Mouse (Mus musculus) CH12.LX (cell line): ENCODE data around the gene Btbd9.

Experiments used
- CTCF ChIP-seq, 2 experiments: IDR thresholded peaks in 1 of 2; conservative IDR thresholded peaks in 1 of 2; 2 replicates each; pipeline ENCODE4 v1.5.1; 2011 to 2012; ENCODE audit warnings: low read depth in 2 of 2, low read length in 2 of 2, improper control_type of control experiment in 1 of 2, inconsistent platforms in 1 of 2, mild to moderate bottlenecking in 1 of 2, moderate library complexity in 1 of 2
- POLR2A ChIP-seq: IDR thresholded peaks from 2 replicates; pipeline ENCODE4 v1.6.1; 2011; ENCODE audit warnings: low read depth, mild to moderate bottlenecking, improper control_type of control experiment, low read length
- USF2 ChIP-seq: conservative IDR thresholded peaks from 2 replicates; pipeline ENCODE4 v1.6.1; 2011; ENCODE audit warnings: low read depth, low read length, improper control_type of control experiment

GRCm38 (mm10) chr17:30267432-30267973 is 308.8 kb downstream of the Btbd9 start:
- TF ChIP-seq POLR2A (no peak), USF2 (no peak), CTCF (conservative IDR thresholded peaks at IDR 0.05 in 1 of 2, IDR thresholded peaks at IDR 0.05 in 1 of 2; ENCODE audit: low read depth in 2 of 2, low read length in 2 of 2) (no peak)
